Mouse (Mus musculus) cerebellum, adult 9-10 months (tissue): ENCODE measurements around the gene Atad3a.

Experiments
- DNase-seq: peaks from one replicate; pipeline ENCODE4 v3.0.0; 2022

The Atad3a gene

GRCm38 (mm10) chr4:155774280-155774754, 13.4 kb upstream of the Atad3a start, which contains the start of gene Vwa1:
TSS of gene Vwa1 (minus strand) at chr4:155774698.
- peak; percentile 90 for DNase-seq

GRCm38 (mm10) chr4:155773335-155774078, 12.6 kb upstream of the Atad3a start:
- peak; percentile 55 for DNase-seq

GRCm38 (mm10) chr4:155772786-155773185, 11.9 kb upstream of the Atad3a start:
- DNase-seq: peak; percentile 55

- peak; percentile 28 for DNase-seq
These were observed 10.8 kb upstream of the Atad3a start for GRCm38 (mm10) chr4:155771706-155772105.

GRCm38 (mm10) chr4:155770626-155771025, 9.7 kb upstream of the Atad3a start:
- DNase-seq: no peak

GRCm38 (mm10) chr4:155769880-155770512, 9.1 kb upstream of the Atad3a start:
- DNase-seq: peak; percentile 95

GRCm38 (mm10) chr4:155769496-155769879, 8.6 kb upstream of the Atad3a start:
- peak; percentile 53 for DNase-seq

- no peak for DNase-seq
These were observed 1.5 kb upstream of the Atad3a start for GRCm38 (mm10) chr4:155762357-155762756.

GRCm38 (mm10) chr4:155761356-155762099, 635 bp upstream of the Atad3a start:
- DNase-seq: peak; percentile 56

- DNase-seq: peak; percentile 55
These were observed 856 bp downstream of the Atad3a start for GRCm38 (mm10) chr4:155759862-155760612.

GRCm38 (mm10) chr4:155757011-155757410, 3.9 kb downstream of the Atad3a start:
- DNase-seq: no peak

GRCm38 (mm10) chr4:155746575-155747490, 14.1 kb downstream of the Atad3a start:
- peak; percentile 73 for DNase-seq

GRCm38 (mm10) chr4:155746036-155746548, 14.8 kb downstream of the Atad3a start:
- DNase-seq: peak; percentile 90

- peak; percentile 53 for DNase-seq
These were observed 15.8 kb downstream of the Atad3a start for GRCm38 (mm10) chr4:155745136-155745535.

GRCm38 (mm10) chr4:155744474-155744873, 16.4 kb downstream of the Atad3a start:
- DNase-seq: peak; percentile 70

GRCm38 (mm10) chr4:155742684-155743083, 18.2 kb downstream of the Atad3a start:
- DNase-seq: peak; percentile 51

- DNase-seq: peak; percentile 52
These were observed 20.2 kb downstream of the Atad3a start for GRCm38 (mm10) chr4:155740681-155741080.

GRCm38 (mm10) chr4:155739741-155740636, 20.9 kb downstream of the Atad3a start:
- peak; percentile 84 for DNase-seq

GRCm38 (mm10) chr4:155739152-155739551, 21.7 kb downstream of the Atad3a start:
- no peak for DNase-seq

- peak; percentile 38 for DNase-seq
These were observed 22.6 kb downstream of the Atad3a start for GRCm38 (mm10) chr4:155738262-155738661.
